Mouse (Mus musculus): ENCODE data around the gene Tspoap1.

DNA sequence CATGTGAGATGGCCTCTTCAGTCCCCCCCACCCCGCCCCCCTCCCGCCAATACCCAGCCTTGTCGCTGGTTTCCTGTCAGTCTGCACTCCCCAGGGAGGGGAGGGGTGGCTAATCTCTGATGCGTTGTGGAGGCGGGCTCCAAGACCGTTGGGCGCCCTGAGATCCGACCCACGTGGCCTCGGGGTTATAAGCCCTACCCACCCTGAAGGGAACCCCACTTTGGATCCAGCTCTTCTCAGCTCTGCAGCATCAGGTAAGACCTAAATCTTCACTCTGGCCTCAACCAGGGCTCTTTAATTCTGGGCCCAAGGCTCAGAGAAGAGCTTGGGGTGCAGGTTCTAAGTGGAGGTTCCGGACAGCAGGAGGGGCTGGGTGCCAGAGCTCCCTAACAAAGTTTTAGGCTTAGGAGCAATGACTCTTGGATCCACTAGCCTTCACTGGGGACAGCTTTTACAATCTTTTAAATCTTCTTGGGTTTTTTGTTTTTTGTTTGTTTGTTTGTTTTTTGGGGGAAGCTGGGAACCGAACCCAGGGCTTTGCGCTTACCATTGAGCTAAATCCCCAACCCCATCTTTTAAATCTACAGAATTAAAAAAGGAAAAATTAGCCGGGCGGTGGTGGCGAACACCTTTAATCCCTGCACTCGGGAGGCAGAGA, 4.9 kb upstream of the Tspoap1 start:
- TF ChIP-seq CTCF (IDR thresholded peaks at IDR 0.05; ENCODE audit: low read depth, low read length) (no peak), POLR2A (IDR thresholded peaks at IDR 0.05; ENCODE audit: extremely low read depth, insufficient read depth, low read length) (peak; percentile 30; the same call in 1 of the 2 replicates)
